Mouse (Mus musculus): Measurements from ENCODE around the gene Itih5. TPM values are rescaled to one million over a fixed set of nuclear protein-coding genes. Genes with fewer than 3 reads are reported as not detected.

Itih5 gene
- polyA plus RNA-seq, 1 experiment from 2014 or later, result 0.01 TPM

- Histone ChIP-seq H3K4me3 (ENCODE audit: inconsistent target) (no peak overlapping the region), H3K79me2 (ENCODE audit: inconsistent target) (no peaks in the 10 kb centered on the region), H3K27ac (no peak overlapping the region), H3K36me3 (ENCODE audit: inconsistent target) (no peaks in the 10 kb centered on the region)
- whole genome bisulfite sequencing (ENCODE audit: missing documents), result 42% methylated on average over 10 of the region's 10 CpGs
Measured at GRCm38 (mm10) chr2:10293556-10294206, 140.3 kb downstream of the Itih5 start.

- WGBS (ENCODE audit: missing documents), result 16% methylated on average over 8 of the region's 11 CpGs
- Histone ChIP-seq H3K79me2 (ENCODE audit: inconsistent target) (no peaks in the 10 kb centered on the region), H3K36me3 (ENCODE audit: inconsistent target) (no peaks in the 10 kb centered on the region), H3K27ac (no peak overlapping the region), H3K4me3 (ENCODE audit: inconsistent target) (no peak overlapping the region)
Measured at GRCm38 (mm10) chr2:10295908-10296307, 142.5 kb downstream of the Itih5 start.

- H3K27ac ChIP-seq, result no peak overlapping the region
- H3K79me2 ChIP-seq (ENCODE audit: inconsistent target), result no peaks in the 10 kb centered on the region
- no peak overlapping the region for H3K4me3 ChIP-seq (ENCODE audit: inconsistent target)
- 53% methylated on average over 7 of the region's 7 CpGs for WGBS (ENCODE audit: missing documents)
- no peaks in the 10 kb centered on the region for H3K36me3 ChIP-seq (ENCODE audit: inconsistent target)
Measured at GRCm38 (mm10) chr2:10300244-10300643, 146.9 kb downstream of the Itih5 start.

- 71% methylated on average over 10 of the region's 10 CpGs for WGBS (ENCODE audit: missing documents)
- Histone ChIP-seq H3K27ac (no peak overlapping the region), H3K79me2 (ENCODE audit: inconsistent target) (no peaks in the 10 kb centered on the region), H3K4me3 (ENCODE audit: inconsistent target) (no peak overlapping the region), H3K36me3 (ENCODE audit: inconsistent target) (no peaks in the 10 kb centered on the region)
Measured at GRCm38 (mm10) chr2:10300771-10301170, 147.4 kb downstream of the Itih5 start.

GRCm38 (mm10) chr2:10301391-10301790 is 148.0 kb downstream of the Itih5 start:
- Histone ChIP-seq H3K36me3 (ENCODE audit: inconsistent target) (no peaks in the 10 kb centered on the region), H3K27ac (no peak overlapping the region), H3K4me3 (ENCODE audit: inconsistent target) (no peak overlapping the region), H3K79me2 (ENCODE audit: inconsistent target) (no peaks in the 10 kb centered on the region)
- WGBS (ENCODE audit: missing documents), result 68% methylated on average over 3 of the region's 3 CpGs

- H3K4me3 ChIP-seq (ENCODE audit: inconsistent target), result no peak overlapping the region
- H3K27ac ChIP-seq, result no peak overlapping the region
- WGBS (ENCODE audit: missing documents), result 98% methylated on average over 9 of the region's 9 CpGs
- no peaks in the 10 kb centered on the region for H3K36me3 ChIP-seq (ENCODE audit: inconsistent target)
- H3K79me2 ChIP-seq (ENCODE audit: inconsistent target), result no peaks in the 10 kb centered on the region
Measured at GRCm38 (mm10) chr2:10301997-10302396, 148.6 kb downstream of the Itih5 start.

GRCm38 (mm10) chr2:10304911-10305310 is 151.5 kb downstream of the Itih5 start:
- Histone ChIP-seq H3K79me2 (ENCODE audit: inconsistent target) (no peaks in the 10 kb centered on the region), H3K4me3 (ENCODE audit: inconsistent target) (no peak overlapping the region), H3K27ac (no peak overlapping the region), H3K36me3 (ENCODE audit: inconsistent target) (no peaks in the 10 kb centered on the region)
- whole genome bisulfite sequencing (ENCODE audit: missing documents), result 57% methylated on average over 3 of the region's 3 CpGs

Other genes starting within 250 kb of the Itih5 start
- 5.1 to 15.9 TPM (median 8.5 TPM) in 3 replicates for gene Taf3, start 105.0 kb upstream of the Itih5 start, polyA plus RNA-seq (2018)
- 245 to 309 TPM (median 249 TPM) in 3 replicates for gene Atp5c1, start 73.1 kb upstream of the Itih5 start, polyA plus RNA-seq (2018)
- gene Kin, start 73.0 kb upstream of the Itih5 start, polyA plus RNA-seq (2018), result 10.6 to 21.0 TPM (median 16.0 TPM) in 3 replicates
- gene Itih2, start 22.2 kb upstream of the Itih5 start, polyA plus RNA-seq (2018), result not detected in 3 replicates
- gene Sfmbt2, start 216.9 kb downstream of the Itih5 start, polyA plus RNA-seq (2018), result 0.10 to 0.42 TPM (median 0.17 TPM) in 3 replicates